Mouse (Mus musculus): ENCODE measurements around the gene Ggcx.

DNA sequence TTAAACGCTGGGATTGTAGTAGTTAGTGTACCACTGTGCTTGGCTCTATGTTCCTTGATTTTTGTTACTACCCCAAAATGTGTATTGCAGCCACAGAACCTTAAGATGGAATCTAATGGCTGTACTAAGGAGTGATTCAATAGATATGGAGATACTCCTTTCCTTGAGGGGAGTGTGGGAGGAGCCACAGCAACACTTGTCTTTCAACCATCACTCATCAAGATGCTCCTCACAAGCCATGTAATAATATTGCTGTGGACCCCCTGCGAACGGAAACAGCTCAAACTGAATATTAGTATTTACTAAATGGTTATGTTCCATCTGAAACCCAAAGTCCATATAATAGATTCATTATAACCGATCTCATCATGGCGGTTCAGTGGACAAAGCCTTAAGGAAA is 24.1 kb downstream of the Ggcx start:
- TF ChIP-seq POLR2A (IDR thresholded peaks at IDR 0.05; ENCODE audit: low read depth, low read length) (no peak), CTCF (IDR thresholded peaks at IDR 0.05; ENCODE audit: extremely low read depth, insufficient read depth, insufficient read length, insufficient replicate concordance) (no peak)
